Mouse (Mus musculus) heart, embryonic 11.5 days (tissue): ENCODE measurements around the gene Snx20. TPM values are rescaled to one million over a fixed set of nuclear protein-coding genes. Genes with fewer than 3 reads are reported as not detected.

ENCODE experiments used
- ATAC-seq: fragments of 200-750 bp; cut with Nextera tagmentation; replicated peaks from 2 replicates; pipeline ENCODE4 v1.8.0; 2017; ENCODE audit warnings: moderate library complexity; ENCODE audit not compliant: insufficient number of reproducible peaks, low FRiP score, low TSS enrichment
- H3K27ac ChIP-seq: fragments of 300-500 bp; sonication (generic); 2 replicates; pipeline ENCODE4 v1.5.1; 2014; ENCODE audit warnings: mild to moderate bottlenecking, low read depth, low read length
- H3K27me3 ChIP-seq: fragments of 300-500 bp; sonication (generic); 2 replicates; pipeline ENCODE4 v1.6.1; 2014; ENCODE audit warnings: mild to moderate bottlenecking, low read length, mixed read lengths; ENCODE audit not compliant: control insufficient read depth, insufficient read depth
- H3K36me3 ChIP-seq: fragments of 300-500 bp; sonication (generic); 2 replicates; pipeline ENCODE4 v1.6.1; 2014; ENCODE audit warnings: mild to moderate bottlenecking, low read length, moderate library complexity, mixed read lengths; ENCODE audit not compliant: control insufficient read depth, insufficient read depth
- H3K4me1 ChIP-seq: fragments of 300-500 bp; sonication (generic); 2 replicates; pipeline ENCODE4 v1.6.1; 2014; ENCODE audit warnings: low read length; ENCODE audit not compliant: control insufficient read depth, insufficient read depth
- H3K4me2 ChIP-seq: fragments of 300-500 bp; sonication (generic); 2 replicates; pipeline ENCODE4 v1.6.1; 2014; ENCODE audit warnings: mild to moderate bottlenecking, moderate library complexity
- H3K4me3 ChIP-seq: fragments of 300-500 bp; sonication (generic); 2 replicates; pipeline ENCODE4 v1.5.1; 2014; ENCODE audit warnings: low read depth, low read length
- H3K9ac ChIP-seq: fragments of 300-500 bp; sonication (generic); 2 replicates; pipeline ENCODE4 v1.6.1; 2014; ENCODE audit warnings: mild to moderate bottlenecking, low read depth, low read length, moderate library complexity
- H3K9me3 ChIP-seq: fragments of 300-500 bp; sonication (generic); replicated peaks from 2 replicates; pipeline ENCODE4 v1.6.1; 2016; ENCODE audit warnings: low read length; ENCODE audit not compliant: control insufficient read depth
- WGBS: fragments of 180-500 bp; shearing (Covaris S2); extraction: QIAGEN DNeasy Blood & Tissue Kit; methylation state at CpG from one replicate; pipeline ENCODE4 v1.1.7; 2014; ENCODE audit not compliant: insufficient replicate concordance; 5-methylcytosine and 5-hydroxymethylcytosine counted together
- polyA plus RNA-seq: library from polyadenylated mRNA; unstranded; fragments of >200 nt; fragmentation: Nextera tagmentation; extraction: Ambion mirVana; gene quantifications from 2 replicates; pipeline ENCODE4 v1.2.1, GENCODE M21; 2014

Gene Snx20
- polyA plus RNA-seq = 0.39 and 0.63 TPM in 2 replicates

- Histone ChIP-seq H3K9me3 (no peaks in the 10 kb centered on the region), H3K27ac (no peak within 1 kb of the TSS), H3K27me3 (no peaks in the 10 kb centered on the region; the same call in 1 of the 2 replicates), H3K9ac (no peak within 1 kb of the TSS), H3K4me1 (peaks cover 3% of the 10 kb centered on the region; the same call in 1 of the 2 replicates), H3K36me3 (no peaks in the 10 kb centered on the region), H3K4me2 (no peak within 1 kb of the TSS), H3K4me3 (no peak within 1 kb of the TSS)
- WGBS = 73% methylated on average over 14 of the region's 14 CpGs
- no peak for ATAC-seq
Observed at GRCm38 (mm10) chr8:88635474-88636397, at the start of gene Snx20. Gene Snx20 (minus strand): TSS chr8:88636128.

- H3K27ac ChIP-seq = no peak overlapping the region
- no peak for ATAC-seq
- no peaks in the 10 kb centered on the region for H3K27me3 ChIP-seq
- no peak overlapping the region for H3K4me3 ChIP-seq
- H3K4me1 ChIP-seq = no peaks in the 10 kb centered on the region
- no peaks in the 10 kb centered on the region for H3K9me3 ChIP-seq
- no peaks in the 10 kb centered on the region for H3K36me3 ChIP-seq
- H3K4me2 ChIP-seq = no peak overlapping the region
- WGBS = 79% methylated on average over 7 of the region's 7 CpGs
- H3K9ac ChIP-seq = no peak overlapping the region
Observed at GRCm38 (mm10) chr8:88683656-88684289, 47.8 kb upstream of the Snx20 start.

- Histone ChIP-seq H3K36me3 (no peaks in the 10 kb centered on the region), H3K4me1 (no peaks in the 10 kb centered on the region), H3K9me3 (no peaks in the 10 kb centered on the region), H3K9ac (no peak overlapping the region), H3K4me2 (no peak overlapping the region), H3K4me3 (no peak overlapping the region), H3K27me3 (no peaks in the 10 kb centered on the region), H3K27ac (no peak overlapping the region)
- 79% methylated on average over 8 of the region's 8 CpGs for WGBS
- ATAC-seq = no peak
Observed at GRCm38 (mm10) chr8:88681046-88681445, 45.1 kb upstream of the Snx20 start.

GRCm38 (mm10) chr8:88680566-88680965 lies 44.6 kb upstream of the Snx20 start:
- WGBS = 86% methylated on average over 2 of the region's 2 CpGs
- ATAC-seq = no peak
- Histone ChIP-seq H3K9ac (no peak overlapping the region), H3K4me2 (no peak overlapping the region), H3K36me3 (no peaks in the 10 kb centered on the region), H3K27me3 (no peaks in the 10 kb centered on the region), H3K4me3 (no peak overlapping the region), H3K4me1 (no peaks in the 10 kb centered on the region), H3K27ac (no peak overlapping the region), H3K9me3 (no peaks in the 10 kb centered on the region)

- Histone ChIP-seq H3K27ac (no peak overlapping the region), H3K9me3 (no peaks in the 10 kb centered on the region), H3K27me3 (no peaks in the 10 kb centered on the region; the same call in 1 of the 2 replicates), H3K9ac (no peak overlapping the region), H3K4me1 (no peaks in the 10 kb centered on the region), H3K4me2 (no peak overlapping the region), H3K4me3 (no peak overlapping the region), H3K36me3 (no peaks in the 10 kb centered on the region)
- WGBS = 79% methylated on average over 8 of the region's 8 CpGs
- no peak for ATAC-seq
Observed at GRCm38 (mm10) chr8:88677071-88677470, 41.1 kb upstream of the Snx20 start.

- no peaks in the 10 kb centered on the region for H3K4me1 ChIP-seq
- H3K4me3 ChIP-seq = no peak overlapping the region
- no peaks in the 10 kb centered on the region; the same call in 1 of the 2 replicates for H3K27me3 ChIP-seq
- ATAC-seq = no peak
- 80% methylated on average over 12 of the region's 12 CpGs for WGBS
- H3K9me3 ChIP-seq = no peaks in the 10 kb centered on the region
- no peak overlapping the region for H3K4me2 ChIP-seq
- H3K36me3 ChIP-seq = no peaks in the 10 kb centered on the region
- H3K9ac ChIP-seq = no peak overlapping the region
- H3K27ac ChIP-seq = no peak overlapping the region
Observed at GRCm38 (mm10) chr8:88675372-88676165, 39.6 kb upstream of the Snx20 start.

GRCm38 (mm10) chr8:88673859-88674258 lies 37.9 kb upstream of the Snx20 start:
- Histone ChIP-seq H3K9me3 (no peaks in the 10 kb centered on the region), H3K36me3 (no peaks in the 10 kb centered on the region), H3K4me2 (no peak overlapping the region), H3K4me1 (no peaks in the 10 kb centered on the region), H3K4me3 (no peak overlapping the region), H3K27me3 (peaks cover 2% of the 10 kb centered on the region; the same call in 1 of the 2 replicates), H3K27ac (no peak overlapping the region), H3K9ac (no peak overlapping the region)
- ATAC-seq = no peak
- 79% methylated on average over 5 of the region's 5 CpGs for WGBS

GRCm38 (mm10) chr8:88671575-88671974 lies 35.6 kb upstream of the Snx20 start:
- Histone ChIP-seq H3K4me2 (no peak overlapping the region), H3K4me3 (no peak overlapping the region), H3K27ac (no peak overlapping the region), H3K9me3 (no peaks in the 10 kb centered on the region), H3K27me3 (peaks cover 2% of the 10 kb centered on the region; the same call in 1 of the 2 replicates), H3K36me3 (no peaks in the 10 kb centered on the region), H3K4me1 (no peaks in the 10 kb centered on the region), H3K9ac (no peak overlapping the region)
- 81% methylated on average over 10 of the region's 10 CpGs for WGBS
- ATAC-seq = no peak
